Mouse (Mus musculus): ENCODE results near the gene Racgap1. TPM values are rescaled to one million over a fixed set of nuclear protein-coding genes. Genes with fewer than 3 reads are reported as not detected.

The Racgap1 gene
- polyA plus RNA-seq, 1 experiment from 2014 or later: 53.5 TPM

DNA sequence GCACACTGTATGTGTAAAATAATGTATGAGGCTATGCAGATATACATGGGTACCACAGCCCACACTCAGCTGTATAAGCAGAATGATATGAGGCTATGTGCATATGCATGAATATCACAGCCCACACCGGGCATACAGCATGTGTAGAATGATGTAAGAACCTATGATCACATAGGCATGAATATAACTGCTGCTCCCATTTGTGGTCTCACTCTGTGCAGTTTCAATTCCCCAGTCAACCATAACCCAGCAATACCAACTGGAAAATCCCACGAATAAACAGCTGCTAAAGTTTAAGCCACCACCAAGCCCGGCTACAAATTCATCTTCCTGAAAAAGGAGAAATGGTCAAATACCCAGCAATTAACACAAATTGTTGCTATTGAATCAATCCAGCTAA, 32.9 kb downstream of the Racgap1 start:
- ATAC-seq (replicated peaks; ENCODE audit: low FRiP score, low read depth) (no peak), DNase-seq (ENCODE audit: low spot score) (no peak)
- no peak overlapping the region for H3K27ac ChIP-seq
- H3K36me3 ChIP-seq (ENCODE audit: insufficient read depth, low read length): peaks cover 18% of the 10 kb centered on the region; the same call in 1 of the 2 replicates
- no peak overlapping the region for H3K4me2 ChIP-seq (ENCODE audit: low read length)
- no peak overlapping the region for H3K4me3 ChIP-seq (replicated peaks; ENCODE audit: low read depth, low read length)
- no peaks in the 10 kb centered on the region for H3K9me3 ChIP-seq (replicated peaks; ENCODE audit: low read length)
- no peaks in the 10 kb centered on the region for H3K27me3 ChIP-seq (ENCODE audit: insufficient read depth, low read length)
- 87% methylated on average over 3 of the region's 3 CpGs for WGBS
- 0 out of 2 replicates have a peak, but pooled peaks cover 3% of the 10 kb centered on the region for H3K4me1 ChIP-seq (replicated peaks; ENCODE audit: insufficient read depth, low read length)
- no peak for TF ChIP-seq CTCF (IDR thresholded peaks at IDR 0.05; ENCODE audit: low read depth)
- no peak overlapping the region for H3K9ac ChIP-seq (ENCODE audit: low read depth, low read length)

DNA sequence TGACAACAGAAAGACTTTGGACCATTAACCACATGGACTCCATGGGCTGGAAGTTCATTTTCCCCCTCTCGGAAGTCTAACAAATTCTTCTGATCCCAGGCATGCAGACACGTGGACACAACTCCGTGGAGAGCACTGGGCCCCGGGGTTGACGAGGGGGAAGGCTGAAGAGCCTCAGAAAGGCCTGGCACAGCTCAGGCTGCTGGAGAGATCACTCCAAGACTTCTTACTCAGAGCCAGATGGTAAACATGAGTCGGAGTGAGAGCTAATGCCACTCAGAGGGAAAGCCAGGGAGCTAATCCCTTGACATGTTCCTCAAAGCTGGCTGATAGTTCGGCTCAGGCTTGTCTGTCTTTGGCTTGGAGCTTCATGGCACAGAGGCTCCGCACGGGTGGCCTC, 36.2 kb downstream of the Racgap1 start:
- no peaks in the 10 kb centered on the region for H3K9me3 ChIP-seq (replicated peaks; ENCODE audit: low read length)
- 0 out of 2 replicates have a peak, but pooled peaks cover 3% of the 10 kb centered on the region for H3K4me1 ChIP-seq (replicated peaks; ENCODE audit: insufficient read depth, low read length)
- no peak overlapping the region for H3K4me2 ChIP-seq (ENCODE audit: low read length)
- H3K4me3 ChIP-seq (replicated peaks; ENCODE audit: low read depth, low read length): no peak overlapping the region
- no peak overlapping the region for H3K9ac ChIP-seq (ENCODE audit: low read depth, low read length)
- DNase-seq (ENCODE audit: low spot score): peak; percentile 63
- 31% methylated on average over 9 of the region's 9 CpGs for WGBS
- no peak for TF ChIP-seq CTCF (IDR thresholded peaks at IDR 0.05; ENCODE audit: low read depth)
- ATAC-seq (replicated peaks; ENCODE audit: low FRiP score, low read depth): 0 out of 2 replicates have a peak, but pooled peaks have one; percentile 29
- no peak overlapping the region for H3K27ac ChIP-seq
- no peaks in the 10 kb centered on the region for H3K27me3 ChIP-seq (ENCODE audit: insufficient read depth, low read length)
- no peaks in the 10 kb centered on the region for H3K36me3 ChIP-seq (ENCODE audit: insufficient read depth, low read length)

DNA sequence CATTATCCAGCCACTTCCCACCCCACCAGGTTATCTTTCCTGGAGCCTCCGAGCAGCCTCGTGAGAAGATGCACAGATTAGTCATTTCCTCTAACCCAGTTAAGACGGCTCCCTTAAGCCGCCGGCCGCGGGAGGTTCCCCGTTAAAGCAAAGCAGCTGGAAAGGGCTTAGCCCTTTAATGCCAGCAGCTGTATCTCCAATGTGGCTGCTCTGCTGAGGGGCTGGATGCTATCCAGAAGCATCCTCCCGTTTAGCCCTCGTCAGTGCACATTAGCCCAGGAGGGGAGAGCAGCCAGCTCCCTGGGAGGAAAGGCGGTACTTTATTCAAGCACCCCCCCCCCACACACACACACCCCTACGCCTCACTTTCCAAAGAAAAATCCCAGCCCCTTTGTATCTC, 36.7 kb downstream of the Racgap1 start:
- H3K9ac ChIP-seq (ENCODE audit: low read depth, low read length): no peak overlapping the region
- no peak overlapping the region for H3K27ac ChIP-seq
- WGBS: 4% methylated on average over 12 of the region's 12 CpGs

DNA sequence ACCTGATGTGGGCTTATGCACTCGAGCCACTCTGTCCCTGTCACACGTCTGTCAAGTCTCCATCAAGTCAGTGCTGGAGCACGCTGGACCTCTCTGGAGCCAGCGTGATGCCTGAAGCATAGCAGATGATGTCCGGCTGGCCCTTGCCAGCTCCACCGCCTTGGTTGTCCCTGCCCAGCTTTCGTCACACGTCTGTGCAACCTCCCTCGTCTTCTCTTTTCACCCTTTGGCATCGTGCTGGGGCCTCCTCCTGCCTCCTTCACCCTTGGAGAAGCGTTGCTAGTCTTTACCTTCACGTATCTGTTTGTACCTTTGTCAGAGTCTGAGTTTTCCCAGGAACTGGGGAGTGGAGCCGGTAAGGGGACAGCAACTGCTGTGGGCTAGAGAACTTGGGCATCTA, 37.2 kb downstream of the Racgap1 start:
- Histone ChIP-seq H3K9me3 (replicated peaks; ENCODE audit: low read length) (no peaks in the 10 kb centered on the region), H3K27ac (no peak overlapping the region), H3K9ac (ENCODE audit: low read depth, low read length) (no peak overlapping the region), H3K4me3 (replicated peaks; ENCODE audit: low read depth, low read length) (no peak overlapping the region), H3K27me3 (ENCODE audit: insufficient read depth, low read length) (no peaks in the 10 kb centered on the region), H3K36me3 (ENCODE audit: insufficient read depth, low read length) (no peaks in the 10 kb centered on the region), H3K4me2 (ENCODE audit: low read length) (no peak overlapping the region), H3K4me1 (replicated peaks; ENCODE audit: insufficient read depth, low read length) (0 out of 2 replicates have a peak, but pooled peaks cover 3% of the 10 kb centered on the region)
- no peak for TF ChIP-seq CTCF (IDR thresholded peaks at IDR 0.05; ENCODE audit: low read depth)
- WGBS: 70% methylated on average over 13 of the region's 13 CpGs
- no peak for DNase-seq (ENCODE audit: low spot score)
- ATAC-seq (replicated peaks; ENCODE audit: low FRiP score, low read depth): no peak

More for the DNA sequence above, 36.7 kb downstream of the Racgap1 start:
- Histone ChIP-seq H3K9me3 (replicated peaks; ENCODE audit: low read length) (no peaks in the 10 kb centered on the region), H3K27me3 (ENCODE audit: insufficient read depth, low read length) (no peaks in the 10 kb centered on the region), H3K4me2 (ENCODE audit: low read length) (0 out of 2 replicates have a peak overlapping the region, but pooled peaks have one; percentile 2), H3K4me1 (replicated peaks; ENCODE audit: insufficient read depth, low read length) (0 out of 2 replicates have a peak, but pooled peaks cover 3% of the 10 kb centered on the region), H3K4me3 (replicated peaks; ENCODE audit: low read depth, low read length) (no peak overlapping the region), H3K36me3 (ENCODE audit: insufficient read depth, low read length) (no peaks in the 10 kb centered on the region)
- ATAC-seq (replicated peaks; ENCODE audit: low FRiP score, low read depth): 0 out of 2 replicates have a peak, but pooled peaks have one; percentile 43
- peak; percentile 65 for DNase-seq (ENCODE audit: low spot score)
- TF ChIP-seq CTCF (IDR thresholded peaks at IDR 0.05; ENCODE audit: low read depth): no peak

DNA sequence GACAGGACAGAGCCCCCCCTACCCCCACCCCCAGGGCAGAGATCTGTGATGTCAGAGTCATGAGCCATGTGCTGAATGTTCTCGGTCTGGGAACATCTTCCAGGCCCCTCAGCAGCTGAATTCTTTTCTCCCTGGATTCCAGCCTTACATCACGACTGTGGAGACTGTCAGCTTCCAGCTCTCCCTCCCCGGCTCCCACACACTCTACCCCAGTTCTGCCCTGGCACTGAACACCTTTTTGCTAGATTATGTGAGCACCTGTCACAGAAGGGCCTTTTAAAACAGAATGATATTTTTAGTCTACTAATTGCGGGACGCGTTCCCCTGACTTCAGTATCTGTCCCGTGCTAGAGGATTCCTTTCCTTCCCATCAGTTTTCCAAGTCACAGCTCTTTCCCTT, 39.9 kb downstream of the Racgap1 start:
- Histone ChIP-seq H3K4me3 (replicated peaks; ENCODE audit: low read depth, low read length) (no peak overlapping the region), H3K4me1 (replicated peaks; ENCODE audit: insufficient read depth, low read length) (peaks cover 12% of the 10 kb centered on the region), H3K4me2 (ENCODE audit: low read length) (no peak overlapping the region), H3K27me3 (ENCODE audit: insufficient read depth, low read length) (no peaks in the 10 kb centered on the region), H3K27ac (no peak overlapping the region), H3K9me3 (replicated peaks; ENCODE audit: low read length) (no peaks in the 10 kb centered on the region), H3K36me3 (ENCODE audit: insufficient read depth, low read length) (no peaks in the 10 kb centered on the region), H3K9ac (ENCODE audit: low read depth, low read length) (no peak overlapping the region)
- no peak for DNase-seq (ENCODE audit: low spot score)
- TF ChIP-seq CTCF (IDR thresholded peaks at IDR 0.05; ENCODE audit: low read depth): no peak
- WGBS: 63% methylated on average over 7 of the region's 7 CpGs
- ATAC-seq (replicated peaks; ENCODE audit: low FRiP score, low read depth): no peak

DNA sequence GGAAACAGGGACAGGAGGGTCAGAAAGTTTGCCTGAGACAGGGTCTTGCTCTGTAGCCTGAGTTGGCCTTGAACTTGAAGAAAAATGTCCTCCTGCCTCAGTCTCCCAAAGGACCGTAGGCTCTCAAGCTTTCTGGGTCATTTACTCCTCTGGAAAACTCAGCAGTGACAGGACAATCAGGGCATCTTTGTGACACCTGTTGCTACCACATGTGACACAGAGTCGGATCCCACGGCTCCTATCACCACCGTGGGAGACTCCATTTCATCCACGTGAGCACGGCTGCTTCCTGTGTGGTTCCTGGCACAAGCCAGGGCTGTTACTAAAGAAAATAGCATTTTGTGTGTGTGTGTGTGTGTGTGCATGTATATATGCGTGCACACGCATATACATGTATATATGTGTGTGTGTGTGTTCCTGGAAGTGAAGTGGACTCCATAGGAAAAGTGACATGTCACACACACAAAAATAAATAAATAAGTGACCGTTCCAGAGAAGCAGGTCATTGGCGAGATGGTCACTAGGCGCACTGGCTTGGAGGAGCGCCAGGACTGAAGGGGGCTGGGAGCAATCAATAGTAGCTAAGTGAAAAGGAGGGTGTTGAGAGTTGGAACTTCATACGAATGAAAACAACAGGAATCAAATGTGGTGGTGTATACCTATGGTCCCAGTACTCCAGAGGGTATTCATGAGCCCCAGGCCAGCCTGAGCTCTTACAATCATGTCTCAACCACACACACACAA, 42.9 kb downstream of the Racgap1 start:
- ATAC-seq (replicated peaks; ENCODE audit: low FRiP score, low read depth) (no peak), DNase-seq (ENCODE audit: low spot score) (no peak)
- no peak overlapping the region for H3K4me3 ChIP-seq (replicated peaks; ENCODE audit: low read depth, low read length)
- no peaks in the 10 kb centered on the region for H3K36me3 ChIP-seq (ENCODE audit: insufficient read depth, low read length)
- H3K27ac ChIP-seq: no peak overlapping the region
- no peaks in the 10 kb centered on the region for H3K27me3 ChIP-seq (ENCODE audit: insufficient read depth, low read length)
- no peak overlapping the region for H3K4me2 ChIP-seq (ENCODE audit: low read length)
- H3K4me1 ChIP-seq (replicated peaks; ENCODE audit: insufficient read depth, low read length): peaks cover 9% of the 10 kb centered on the region
- TF ChIP-seq CTCF (IDR thresholded peaks at IDR 0.05; ENCODE audit: low read depth): no peak
- no peaks in the 10 kb centered on the region for H3K9me3 ChIP-seq (replicated peaks; ENCODE audit: low read length)
- 70% methylated on average over 13 of the region's 13 CpGs for WGBS
- H3K9ac ChIP-seq (ENCODE audit: low read depth, low read length): no peak overlapping the region
